Mouse (Mus musculus): Measurements from ENCODE around the gene Hes7.
A peak's percentile ranks its signal among the peaks of the same experiment; 100 is the strongest.

Gene Hes7

DNA sequence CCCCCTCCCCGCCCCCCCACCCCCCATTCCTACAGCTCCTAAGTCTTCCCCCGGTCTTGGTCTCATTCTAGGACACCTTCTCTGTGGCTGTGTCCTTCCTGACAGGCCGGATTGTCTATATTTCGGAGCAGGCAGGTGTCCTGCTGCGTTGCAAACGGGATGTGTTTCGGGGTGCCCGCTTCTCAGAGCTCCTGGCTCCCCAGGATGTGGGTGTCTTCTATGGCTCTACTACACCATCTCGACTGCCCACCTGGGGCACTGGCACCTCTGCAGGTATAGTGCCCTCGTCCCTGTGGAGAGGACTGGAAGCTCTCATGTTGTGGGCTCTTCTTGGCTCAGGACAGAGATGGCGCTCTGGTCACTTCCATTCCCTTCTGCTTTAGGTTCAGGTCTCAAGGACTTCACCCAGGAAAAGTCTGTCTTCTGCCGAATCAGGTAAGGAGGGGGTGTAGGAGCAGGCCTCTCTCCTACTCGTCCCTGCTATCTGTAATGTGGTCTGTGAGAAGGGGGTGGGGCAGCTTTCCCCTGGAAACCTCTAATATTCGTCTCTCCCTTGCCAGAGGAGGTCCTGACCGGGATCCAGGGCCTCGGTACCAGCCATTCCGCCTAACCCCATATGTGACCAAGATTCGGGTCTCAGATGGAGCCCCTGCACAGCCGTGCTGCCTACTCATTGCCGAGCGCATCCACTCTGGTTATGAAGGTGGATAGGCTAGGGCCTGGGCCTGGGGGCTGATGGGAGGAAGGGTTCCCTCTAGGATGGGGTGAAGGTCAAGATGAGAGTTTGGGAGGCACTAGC is 18.4 kb upstream of the Hes7 start:
- DNase-seq = peak in 1 of 2 experiments; percentile 12

DNA sequence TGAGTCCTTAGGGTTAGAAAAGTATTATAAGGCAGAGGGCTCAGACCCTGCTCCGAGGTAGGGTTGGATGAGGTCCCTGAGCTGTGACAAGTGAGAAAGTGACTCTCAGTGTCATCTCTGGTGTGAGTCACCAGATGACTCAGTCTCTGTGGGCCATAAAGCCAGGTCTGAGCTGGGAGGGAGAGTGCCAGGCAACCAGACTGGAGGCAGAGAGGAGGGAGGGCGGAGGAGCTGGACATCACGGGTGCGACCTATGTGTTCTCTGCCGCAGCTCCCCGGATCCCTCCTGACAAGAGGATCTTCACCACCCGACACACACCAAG is 17.8 kb upstream of the Hes7 start:
- no peak for DNase-seq

DNA sequence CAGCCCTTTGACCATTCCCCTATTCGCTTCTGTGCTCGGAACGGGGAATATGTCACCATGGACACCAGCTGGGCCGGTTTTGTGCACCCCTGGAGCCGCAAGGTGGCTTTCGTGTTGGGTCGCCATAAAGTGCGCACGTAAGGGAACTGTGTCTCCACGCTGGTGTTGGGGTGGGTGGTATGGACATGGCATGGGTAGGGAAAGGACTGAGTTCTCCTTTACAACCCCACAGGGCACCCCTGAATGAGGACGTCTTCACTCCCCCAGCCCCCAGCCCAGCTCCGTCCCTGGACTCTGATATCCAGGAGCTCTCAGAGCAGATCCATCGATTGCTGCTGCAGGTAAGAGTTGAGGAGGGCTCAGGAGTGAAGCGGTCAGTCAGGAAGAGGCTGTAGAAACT is 17.1 kb upstream of the Hes7 start:
- no peak for DNase-seq

DNA sequence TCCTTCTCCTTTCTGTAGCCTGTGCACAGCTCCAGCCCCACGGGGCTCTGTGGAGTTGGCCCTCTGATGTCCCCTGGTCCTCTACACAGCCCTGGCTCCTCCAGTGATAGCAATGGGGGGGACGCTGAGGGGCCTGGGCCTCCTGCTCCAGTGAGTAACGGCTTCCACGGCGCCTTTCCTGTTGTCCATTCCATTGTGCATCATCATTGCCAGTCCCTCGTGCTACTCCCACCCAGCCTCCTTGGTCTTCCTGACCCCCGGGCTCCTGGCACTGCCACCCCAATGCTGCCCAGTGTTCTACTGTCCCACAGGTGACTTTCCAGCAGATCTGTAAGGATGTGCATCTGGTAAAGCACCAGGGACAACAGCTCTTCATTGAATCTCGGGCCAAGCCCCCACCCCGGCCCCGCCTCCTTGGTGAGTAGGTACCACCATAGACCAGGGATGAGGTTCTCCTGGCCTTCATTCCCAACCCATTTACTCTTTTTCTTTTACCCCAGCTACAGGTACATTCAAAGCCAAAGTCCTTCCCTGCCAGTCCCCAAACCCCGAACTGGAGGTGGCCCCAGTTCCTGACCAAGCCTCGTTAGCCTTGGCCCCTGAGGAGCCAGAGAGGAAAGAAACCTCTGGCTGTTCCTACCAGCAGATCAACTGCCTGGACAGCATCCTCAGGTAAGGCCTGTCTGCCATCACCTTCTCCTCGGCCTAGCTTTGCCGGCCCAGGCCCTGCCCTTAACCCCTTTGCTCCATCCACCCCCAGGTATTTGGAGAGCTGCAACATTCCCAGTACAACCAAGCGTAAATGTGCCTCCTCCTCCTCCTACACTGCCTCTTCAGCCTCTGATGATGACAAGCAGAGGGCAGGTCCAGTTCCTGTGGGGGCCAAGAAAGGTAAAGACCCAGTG is 16.4 kb upstream of the Hes7 start:
- peak in 1 of 2 experiments; percentile 11 for DNase-seq

DNA sequence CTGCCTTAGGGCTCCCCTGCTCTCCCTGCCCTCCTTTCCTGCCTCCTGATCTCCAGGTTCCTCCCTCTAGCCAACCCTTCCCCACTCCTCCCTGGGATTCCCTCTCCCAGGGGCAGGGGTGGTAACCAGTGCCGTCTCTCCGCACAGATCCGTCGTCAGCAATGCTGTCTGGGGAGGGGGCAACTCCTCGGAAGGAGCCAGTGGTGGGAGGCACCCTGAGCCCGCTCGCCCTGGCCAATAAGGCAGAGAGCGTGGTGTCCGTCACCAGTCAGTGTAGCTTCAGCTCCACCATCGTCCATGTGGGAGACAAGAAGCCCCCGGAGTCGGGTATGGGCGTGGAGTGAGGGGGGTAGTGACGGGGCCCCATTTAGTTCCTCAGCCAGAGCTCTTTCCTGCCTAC is 15.7 kb upstream of the Hes7 start:
- DNase-seq = no peak

DNA sequence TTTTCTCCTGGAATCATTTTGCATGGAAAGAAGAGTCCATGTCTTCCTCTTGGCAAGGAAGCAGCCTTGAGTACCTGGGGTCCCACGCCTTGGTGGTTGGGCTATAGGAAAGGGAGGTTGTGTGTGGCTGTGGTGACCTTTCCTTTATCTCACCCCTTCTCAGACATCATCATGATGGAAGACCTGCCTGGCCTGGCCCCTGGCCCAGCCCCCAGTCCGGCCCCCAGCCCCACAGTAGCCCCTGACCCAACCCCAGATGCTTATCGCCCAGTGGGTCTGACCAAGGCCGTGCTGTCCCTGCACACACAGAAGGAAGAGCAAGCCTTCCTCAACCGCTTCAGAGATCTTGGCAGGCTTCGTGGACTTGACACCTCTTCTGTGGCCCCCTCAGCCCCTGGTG is 15.0 kb upstream of the Hes7 start:
- DNase-seq = no peak

DNA sequence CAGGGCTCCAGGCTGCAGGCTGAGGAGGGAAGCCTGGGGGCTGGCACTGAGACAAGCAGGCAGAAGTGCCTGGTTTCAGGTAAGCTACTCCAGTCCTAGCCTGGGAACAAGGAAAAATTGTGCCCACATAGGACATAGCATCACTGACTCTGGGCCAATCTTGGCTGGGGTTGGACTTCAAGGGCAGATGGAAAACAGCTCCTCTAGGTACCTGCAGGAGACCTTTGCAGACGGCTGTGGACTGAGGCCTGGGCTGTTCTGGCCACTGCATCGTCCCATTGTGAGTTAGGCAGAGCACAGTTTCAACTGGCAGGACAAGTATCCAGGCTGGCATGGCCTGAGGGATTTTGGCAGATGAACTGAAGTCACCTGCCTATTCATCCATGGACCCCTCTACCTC is 14.4 kb upstream of the Hes7 start:
- peak in 1 of 2 experiments; percentile 15 for DNase-seq

DNA sequence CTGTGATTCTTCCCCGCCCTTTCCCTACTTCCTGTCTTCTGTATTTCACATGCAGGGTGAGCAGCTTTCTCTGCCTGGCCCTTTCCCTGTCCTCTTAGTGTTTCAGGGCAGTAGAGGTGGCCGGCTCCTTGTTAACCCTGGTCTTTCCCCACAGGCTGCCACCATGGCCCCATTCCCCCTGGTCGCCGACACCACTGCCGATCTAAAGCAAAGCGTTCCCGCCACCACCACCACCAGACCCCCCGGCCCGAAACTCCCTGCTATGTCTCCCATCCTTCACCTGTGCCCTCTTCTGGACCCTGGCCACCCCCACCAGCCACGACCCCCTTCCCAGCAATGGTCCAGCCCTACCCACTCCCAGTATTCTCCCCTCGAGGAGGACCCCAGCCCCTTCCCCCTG is 13.9 kb upstream of the Hes7 start:
- no peak for DNase-seq

DNA sequence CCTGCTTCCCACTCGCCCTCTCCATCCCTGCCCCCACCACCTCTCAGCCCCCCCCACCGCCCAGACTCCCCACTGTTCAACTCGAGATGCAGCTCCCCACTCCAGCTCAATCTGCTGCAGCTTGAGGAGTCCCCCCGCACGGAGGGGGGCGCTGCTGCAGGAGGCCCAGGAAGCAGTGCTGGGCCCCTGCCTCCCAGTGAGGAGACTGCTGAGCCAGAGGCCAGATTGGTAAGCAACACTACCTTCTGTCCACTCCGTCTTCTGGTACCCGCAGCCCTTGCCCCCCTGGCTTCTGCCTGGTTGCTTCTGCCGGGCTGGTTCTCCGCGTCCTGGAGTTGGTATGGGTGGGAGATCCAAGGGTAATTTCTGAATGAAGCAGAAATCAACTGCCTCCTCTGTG is 13.4 kb upstream of the Hes7 start:
- DNase-seq = no peak

DNA sequence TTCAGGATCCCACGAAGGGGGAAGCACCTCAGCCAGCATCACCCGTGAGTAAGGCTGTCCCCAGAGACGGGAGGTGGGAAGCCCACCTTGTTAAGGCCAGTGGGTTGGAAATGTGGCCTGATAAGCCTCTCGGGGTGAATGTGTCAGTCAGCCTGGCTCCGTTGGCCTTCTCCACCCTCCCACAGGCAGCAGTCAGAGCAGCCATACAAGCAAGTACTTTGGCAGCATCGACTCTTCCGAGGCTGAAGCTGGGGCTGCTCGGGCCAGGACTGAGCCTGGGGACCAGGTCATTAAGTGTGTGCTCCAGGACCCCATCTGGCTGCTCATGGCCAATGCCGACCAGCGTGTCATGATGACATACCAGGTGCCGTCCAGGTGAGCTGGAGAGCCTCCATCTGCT is 12.5 kb upstream of the Hes7 start:
- no peak for DNase-seq

DNA sequence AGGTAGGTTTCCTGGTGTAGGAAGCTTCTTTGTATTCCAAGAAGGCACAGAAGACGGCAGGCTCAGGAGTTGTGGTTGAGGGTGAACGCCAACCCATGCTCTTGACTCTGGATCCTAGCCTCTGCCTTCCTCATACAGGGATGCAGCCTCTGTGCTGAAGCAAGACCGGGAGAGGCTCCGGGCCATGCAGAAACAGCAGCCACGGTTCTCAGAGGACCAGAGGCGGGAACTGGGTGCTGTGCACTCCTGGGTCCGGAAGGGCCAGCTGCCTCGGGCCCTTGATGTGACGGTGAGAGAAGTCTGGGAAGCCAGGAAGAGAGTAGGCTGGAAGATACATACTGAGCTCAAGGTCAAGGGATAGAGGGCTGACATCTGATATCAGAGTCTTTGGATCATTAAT is 12.0 kb upstream of the Hes7 start:
- DNase-seq = no peak

DNA sequence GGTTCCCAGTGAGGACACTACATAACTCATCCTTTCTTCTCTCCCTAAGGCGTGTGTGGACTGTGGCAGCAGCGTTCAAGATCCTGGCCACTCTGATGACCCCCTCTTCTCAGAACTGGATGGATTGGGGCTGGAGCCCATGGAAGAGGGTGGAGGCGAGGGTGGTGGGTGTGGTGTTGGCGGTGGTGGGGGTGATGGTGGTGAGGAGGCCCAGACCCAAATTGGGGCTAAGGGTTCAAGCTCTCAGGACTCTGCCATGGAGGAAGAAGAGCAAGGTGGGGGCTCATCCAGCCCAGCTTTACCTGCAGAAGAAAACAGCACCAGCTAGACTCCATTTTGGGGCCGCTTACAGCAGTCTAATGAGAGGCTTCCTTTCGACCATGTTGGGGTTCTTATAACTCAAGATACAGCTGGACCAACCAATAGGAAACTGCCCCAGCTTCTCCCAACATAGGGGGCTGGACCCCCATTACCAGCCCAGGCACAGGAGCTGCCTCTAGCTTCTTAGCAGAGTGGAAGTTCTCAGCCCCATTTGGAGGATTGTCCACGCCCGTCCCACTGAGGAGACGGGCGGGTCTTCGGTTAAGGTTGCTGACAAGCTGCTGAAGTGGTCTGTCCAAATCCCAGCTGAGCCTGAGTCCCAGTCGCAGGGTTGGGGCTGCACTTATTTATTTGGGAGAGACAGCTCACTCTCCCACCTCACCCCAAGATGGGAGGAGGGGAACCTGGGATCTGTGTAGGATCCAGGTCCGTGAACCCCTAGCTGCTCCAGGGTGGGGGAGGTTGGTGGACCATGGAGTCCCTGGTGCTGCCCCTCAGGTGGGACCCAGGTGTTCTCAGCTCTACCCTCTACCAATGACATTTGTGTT is 10.9 kb upstream of the Hes7 start:
- no peak for DNase-seq

DNA sequence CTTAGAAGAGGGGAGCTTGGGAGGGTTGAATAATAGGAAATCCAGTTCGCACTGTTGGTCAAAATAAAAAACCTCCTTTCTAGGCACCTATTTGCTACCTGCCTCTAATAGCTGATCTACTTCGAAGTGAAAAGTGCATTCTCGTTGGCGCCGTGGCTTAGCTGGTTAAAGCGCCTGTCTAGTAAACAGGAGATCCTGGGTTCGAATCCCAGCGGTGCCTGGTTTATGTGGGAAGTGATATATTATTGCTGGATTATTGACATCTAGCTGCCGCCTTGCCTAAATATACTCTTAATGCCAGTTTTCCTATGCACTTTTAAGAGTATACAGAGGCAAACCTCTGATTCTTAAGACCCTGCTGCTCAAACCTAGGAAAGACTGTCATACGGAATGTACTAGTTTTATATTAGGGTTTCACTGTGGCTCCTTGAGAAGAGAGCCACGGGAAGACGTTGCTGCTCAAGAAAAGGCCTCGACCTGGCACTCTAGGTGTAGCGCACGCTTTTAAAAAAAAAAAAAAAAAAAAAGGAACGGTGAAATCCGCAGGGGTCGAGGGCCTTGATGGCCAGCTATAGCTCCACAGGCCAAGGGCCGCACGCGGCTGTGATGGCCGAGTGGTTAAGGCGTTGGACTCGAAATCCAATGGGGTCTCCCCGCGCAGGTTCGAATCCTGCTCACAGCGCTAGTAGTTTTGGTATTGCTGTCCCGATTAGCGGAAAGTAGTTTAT is 9.7 kb upstream of the Hes7 start:
- peak; percentile 97 to 99 for DNase-seq

DNA sequence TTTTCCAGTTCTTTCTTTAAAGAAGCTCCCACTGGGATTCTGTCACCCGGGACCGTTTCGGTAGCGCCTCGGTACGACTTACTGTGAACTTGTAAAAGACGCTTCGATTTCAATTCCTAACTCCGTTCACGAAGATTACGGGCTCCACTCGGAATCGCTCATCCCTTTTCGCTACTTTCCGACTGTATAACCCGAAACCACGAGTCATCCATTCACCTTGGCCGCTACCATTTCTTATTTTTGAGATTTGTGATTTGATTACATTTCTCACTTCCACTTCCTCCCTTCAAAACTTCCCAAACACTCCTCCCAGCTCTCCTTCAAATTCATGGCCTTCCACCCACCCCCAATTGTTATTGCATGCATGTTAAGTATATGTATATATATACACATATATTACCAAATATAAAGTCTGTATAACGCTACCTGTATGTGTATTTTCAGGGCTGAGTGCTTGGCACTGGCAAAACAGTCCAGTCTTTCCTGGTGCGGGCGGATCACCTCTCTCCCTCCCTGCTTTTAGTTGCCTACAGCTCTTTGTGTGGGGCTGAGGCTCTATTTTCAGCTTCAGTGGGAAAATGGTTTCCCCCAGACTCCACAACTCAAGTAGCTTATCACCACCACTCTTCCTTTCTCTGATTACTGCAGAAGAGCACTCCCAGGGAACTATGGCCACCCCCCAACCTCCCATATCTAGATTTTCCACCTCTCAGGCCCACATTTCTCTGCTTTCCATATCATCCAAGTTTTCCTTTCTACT is 9.0 kb upstream of the Hes7 start:
- no peak for DNase-seq

DNA sequence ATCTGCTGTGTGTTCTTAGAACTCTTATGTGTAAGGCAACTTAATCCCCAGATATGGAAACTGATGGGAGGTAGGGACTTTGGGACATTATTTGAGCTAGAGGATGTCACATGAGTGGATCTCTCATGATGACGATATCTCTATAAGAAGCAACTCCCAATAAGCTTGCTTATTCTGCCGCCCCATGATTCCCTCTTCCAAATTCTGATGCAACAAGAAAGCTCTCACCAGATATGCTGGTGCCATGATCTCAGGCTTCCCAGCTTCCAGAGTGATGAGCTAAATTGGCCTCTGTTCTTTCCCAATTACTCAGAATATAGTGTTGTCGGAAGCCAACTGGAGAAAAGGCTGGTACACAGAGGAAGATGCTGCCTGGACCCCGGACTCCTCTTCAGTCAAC is 8.3 kb upstream of the Hes7 start:
- no peak for DNase-seq

DNA sequence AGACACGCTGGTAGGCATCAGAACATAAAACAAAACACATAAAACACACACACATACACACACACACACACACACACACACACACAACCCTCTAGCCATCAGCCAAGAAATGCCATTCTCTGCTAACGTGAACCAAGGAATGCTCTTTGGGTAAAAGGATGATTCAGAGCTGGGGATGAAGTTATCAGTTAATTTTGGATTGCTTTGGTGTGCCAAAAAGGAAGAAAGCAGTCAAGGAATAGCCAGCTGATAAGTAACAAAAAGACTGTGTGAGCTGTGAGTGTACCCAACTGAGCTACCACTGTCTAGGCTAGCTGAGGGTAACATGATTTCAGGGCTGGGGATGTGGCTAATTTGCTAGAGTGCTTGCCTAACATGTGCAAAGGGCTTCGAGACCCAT is 6.2 kb upstream of the Hes7 start:
- DNase-seq = no peak

DNA sequence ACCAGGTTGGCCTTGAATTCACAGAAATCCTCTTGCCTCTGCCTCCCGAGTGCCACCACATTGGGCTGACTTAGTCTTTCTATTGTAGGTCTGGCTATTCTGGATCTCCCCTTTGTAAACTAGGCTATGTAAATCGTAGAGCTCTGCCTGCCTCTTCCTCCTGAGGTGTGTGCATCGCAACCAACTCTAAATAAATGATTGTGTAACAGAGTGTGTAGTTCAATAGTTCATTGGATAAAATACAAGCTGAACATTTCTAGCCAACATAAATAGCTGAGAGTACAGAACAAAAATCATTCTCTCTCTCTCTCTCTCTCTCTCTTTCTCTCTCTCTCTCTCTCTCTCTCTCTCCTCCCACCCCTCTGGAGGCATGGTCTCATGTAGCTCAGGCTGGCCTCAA is 5.6 kb upstream of the Hes7 start:
- DNase-seq = no peak

DNA sequence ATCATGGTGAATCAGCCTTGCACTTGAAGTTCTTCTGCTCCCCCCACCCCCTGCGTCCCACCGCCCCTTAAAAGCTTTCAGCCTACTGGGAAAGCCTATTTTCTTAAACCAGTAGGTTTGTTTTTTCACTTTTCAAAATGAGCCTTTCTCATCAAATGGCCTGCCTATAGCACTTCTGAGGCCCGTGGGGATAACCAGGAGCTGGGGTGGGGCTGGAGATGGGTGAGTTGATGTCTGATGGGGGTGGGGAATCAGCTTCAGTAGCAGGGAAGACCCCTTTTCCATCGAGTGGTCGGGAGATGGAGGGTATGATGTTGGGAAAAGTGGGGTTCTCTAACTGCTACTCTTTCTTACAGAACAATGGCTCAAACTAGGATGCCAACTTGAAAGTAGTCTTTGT is 3.4 kb upstream of the Hes7 start:
- DNase-seq = peak in 1 of 2 experiments; percentile 37

DNA sequence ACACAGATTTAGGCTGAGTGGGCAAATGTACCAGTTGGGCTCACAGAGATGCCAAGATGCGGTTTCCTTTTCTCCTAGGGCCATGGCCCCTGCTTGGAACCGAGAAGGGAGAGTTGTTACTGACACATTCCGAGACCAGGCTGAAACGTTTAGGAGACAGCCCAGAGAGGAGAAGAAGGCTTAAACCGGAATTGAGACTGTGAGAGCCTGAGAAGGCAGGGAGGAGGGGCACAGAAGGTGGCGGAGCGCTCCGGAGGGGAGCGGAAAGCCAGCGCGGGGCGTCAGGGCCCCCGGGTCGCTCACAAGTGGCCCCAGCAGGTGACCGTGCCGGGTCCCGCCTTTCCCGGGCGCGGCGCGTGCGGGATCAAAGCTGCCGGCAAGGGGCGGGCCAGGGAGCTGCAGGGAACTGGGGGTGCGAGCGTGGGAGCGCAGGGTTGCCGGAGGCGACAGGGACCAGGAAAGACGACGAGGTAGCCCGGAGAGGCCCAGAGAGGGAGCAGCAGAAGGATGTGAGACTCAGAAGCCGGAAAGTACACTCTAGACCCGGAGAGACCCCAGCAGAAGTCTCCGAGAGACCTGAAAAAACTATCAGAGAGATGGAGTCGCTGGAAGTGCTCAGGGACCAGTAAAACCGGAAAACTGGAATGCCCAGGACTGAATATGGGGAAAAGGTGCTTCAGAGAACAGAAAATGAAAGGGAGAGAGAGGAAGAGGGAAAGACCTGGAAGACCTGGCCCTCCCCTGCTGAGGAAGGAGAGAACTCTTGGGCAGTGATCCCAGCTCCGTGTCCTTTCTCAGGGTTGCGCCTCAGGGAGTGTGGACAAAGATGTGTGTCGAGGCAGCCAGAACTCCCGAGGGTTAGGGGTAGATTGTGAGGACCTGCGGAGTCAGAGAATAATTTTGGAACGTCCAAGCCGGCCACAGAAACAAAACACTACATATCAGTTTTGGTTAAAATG is 2.2 kb upstream of the Hes7 start:
- DNase-seq = peak; percentile 77 to 78

DNA sequence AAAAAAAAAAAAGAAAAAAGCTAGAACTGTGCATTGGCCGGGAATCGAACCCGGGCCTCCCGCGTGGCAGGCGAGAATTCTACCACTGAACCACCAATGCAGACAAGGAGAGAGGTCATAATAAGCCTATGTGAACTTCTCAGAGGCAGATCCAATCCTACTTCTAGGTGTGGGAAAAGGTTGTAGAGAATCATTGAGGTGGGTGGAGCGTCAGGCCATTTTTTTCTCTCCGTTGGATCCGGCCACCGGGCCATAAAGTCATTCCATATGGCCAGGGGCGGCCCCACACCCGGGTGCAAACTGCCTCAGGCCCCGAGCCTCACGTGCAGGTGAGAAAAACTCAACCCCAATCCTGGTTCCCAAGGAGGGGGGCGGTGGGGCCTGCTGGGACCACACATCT is 1.4 kb upstream of the Hes7 start:
- peak; percentile 93 to 96 for DNase-seq
